Mouse (Mus musculus): Measurements from ENCODE around the gene Ganab.

GRCm38 (mm10) chr19:8886916-8887584, 10.8 kb upstream of the Ganab start:
- TF ChIP-seq POLR2A (IDR thresholded peaks at IDR 0.05; ENCODE audit: low read depth, low read length) = no peak
- no peak for TF ChIP-seq CTCF (IDR thresholded peaks at IDR 0.05; ENCODE audit: extremely low read depth, insufficient read length, insufficient replicate concordance, low read depth, low read length)

All from small intestine, adult 2 months (tissue).